Mouse (Mus musculus): ENCODE results near the gene Slc25a28.

Slc25a28 gene

GRCm38 (mm10) chr19:43675525-43676400, 1.1 kb upstream of the Slc25a28 start:
- no peak for DNase-seq (ENCODE audit: low spot score)

GRCm38 (mm10) chr19:43674316-43674689, 378 bp downstream of the Slc25a28 start:
- DNase-seq (ENCODE audit: low spot score) = no peak

GRCm38 (mm10) chr19:43673513-43674315, 967 bp downstream of the Slc25a28 start:
- DNase-seq (ENCODE audit: low spot score) = peak; percentile 41

DNA sequence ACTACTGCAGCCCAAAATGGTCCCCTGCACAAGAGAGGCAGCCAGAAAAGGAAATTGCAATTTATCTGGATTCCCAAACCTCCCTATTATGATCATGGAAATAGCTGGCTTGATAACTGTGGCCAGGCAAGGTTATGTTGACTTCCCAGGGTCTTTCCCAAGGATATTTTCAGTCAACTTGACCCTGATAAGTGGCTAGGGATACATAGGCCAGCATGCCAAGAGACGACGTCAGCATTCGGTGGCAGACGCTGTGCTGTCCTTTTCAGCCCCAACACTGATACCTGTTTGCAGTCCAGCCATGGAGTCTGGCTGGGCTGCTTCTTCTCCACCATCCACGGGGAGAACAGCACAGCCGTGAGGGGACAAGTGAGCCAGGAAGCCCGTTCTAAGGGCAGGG, 3.6 kb downstream of the Slc25a28 start:
- DNase-seq (ENCODE audit: low spot score) = no peak

DNA sequence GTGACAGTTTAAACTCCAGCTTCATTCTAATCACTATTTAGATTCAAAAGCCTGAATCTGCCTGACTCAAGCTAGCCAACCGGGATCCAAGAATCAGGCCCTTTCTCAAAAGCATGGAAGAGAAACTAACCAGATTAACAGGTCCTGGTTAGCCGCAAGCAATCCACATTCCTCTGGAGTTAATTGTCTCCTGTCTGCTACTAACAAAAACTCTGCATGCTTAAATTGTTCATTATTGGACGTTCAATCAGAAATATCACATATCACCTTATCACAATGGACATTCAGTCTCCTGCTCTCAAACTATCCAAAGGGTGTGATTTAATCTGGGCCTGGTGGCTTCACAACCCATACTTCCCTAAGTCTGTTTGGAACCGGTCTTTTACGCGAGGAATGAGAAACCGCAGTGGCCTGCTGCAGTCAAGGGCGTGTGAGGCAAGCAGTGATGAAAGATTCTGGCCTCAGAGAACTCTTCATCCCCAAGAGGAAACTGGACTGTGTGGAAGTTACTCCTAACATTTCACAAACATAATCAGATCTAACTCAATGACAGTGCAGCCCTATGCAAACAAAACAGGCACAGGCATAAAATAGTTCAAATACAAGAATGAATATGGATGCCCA, 5.4 kb downstream of the Slc25a28 start:
- DNase-seq (ENCODE audit: low spot score) = no peak

GRCm38 (mm10) chr19:43667430-43667809, 7.3 kb downstream of the Slc25a28 start:
- no peak for DNase-seq (ENCODE audit: low spot score)

- no peak for DNase-seq (ENCODE audit: low spot score)
These were observed 7.8 kb downstream of the Slc25a28 start for GRCm38 (mm10) chr19:43666661-43667429.

GRCm38 (mm10) chr19:43665441-43666048, 9.1 kb downstream of the Slc25a28 start:
- DNase-seq (ENCODE audit: low spot score) = no peak

DNA sequence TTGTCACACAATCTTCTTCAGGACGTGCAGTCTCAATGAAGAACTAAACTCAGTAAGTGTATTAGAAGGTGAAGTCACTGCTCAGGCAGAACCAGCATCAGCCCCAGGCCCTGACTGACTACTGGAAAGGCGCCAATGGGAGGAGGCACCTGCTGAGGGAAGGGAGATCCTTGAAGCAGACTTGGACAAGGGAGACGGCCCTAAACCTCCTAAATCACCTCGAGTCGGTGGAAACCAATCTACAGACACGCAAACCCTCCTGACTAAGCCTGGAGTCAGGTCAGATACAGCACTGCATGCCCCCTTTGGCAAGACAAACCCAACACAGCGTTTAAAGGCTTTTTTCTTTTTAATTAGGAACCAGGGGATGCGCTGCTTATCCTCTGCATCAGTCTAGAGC, 11.2 kb downstream of the Slc25a28 start:
- DNase-seq (ENCODE audit: low spot score) = no peak

DNA sequence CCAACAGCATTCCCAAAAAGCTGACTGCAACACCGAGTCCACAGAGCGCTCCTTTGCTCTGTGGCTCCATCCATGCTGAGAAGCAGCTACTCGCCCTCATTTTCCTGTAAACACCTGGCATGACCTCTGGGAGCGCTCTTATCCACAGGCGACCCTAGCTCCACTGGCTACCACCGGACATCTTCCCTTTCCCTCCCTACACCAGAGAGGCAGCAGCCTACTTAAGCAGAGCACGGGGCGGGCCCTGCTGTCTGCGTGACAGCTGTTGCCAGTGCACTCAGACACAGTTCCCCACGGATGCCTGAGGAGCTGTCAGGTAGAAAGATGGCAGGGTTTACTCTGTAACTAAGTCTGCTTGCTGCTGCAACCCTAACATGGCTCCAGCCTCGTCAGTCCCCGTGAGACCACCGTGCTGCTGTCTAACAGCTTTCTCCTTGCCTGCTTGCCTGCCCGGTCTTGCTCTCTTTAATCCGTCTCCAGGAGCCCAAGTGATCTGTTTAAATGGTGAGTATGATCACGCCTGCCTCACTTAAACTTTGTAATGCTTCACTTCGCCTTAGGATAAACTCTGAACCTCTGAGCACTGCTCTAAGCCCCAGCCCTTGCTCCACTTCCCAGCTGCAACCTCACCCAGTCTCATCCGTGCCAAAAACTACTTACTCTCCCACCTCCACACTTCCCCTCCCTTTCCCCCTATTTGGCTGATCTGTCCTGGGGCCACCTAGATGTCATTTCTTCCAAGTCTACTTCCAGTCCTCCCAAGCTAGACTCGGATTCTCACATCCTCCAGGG, 12.3 kb downstream of the Slc25a28 start:
- DNase-seq (ENCODE audit: low spot score) = no peak

DNA sequence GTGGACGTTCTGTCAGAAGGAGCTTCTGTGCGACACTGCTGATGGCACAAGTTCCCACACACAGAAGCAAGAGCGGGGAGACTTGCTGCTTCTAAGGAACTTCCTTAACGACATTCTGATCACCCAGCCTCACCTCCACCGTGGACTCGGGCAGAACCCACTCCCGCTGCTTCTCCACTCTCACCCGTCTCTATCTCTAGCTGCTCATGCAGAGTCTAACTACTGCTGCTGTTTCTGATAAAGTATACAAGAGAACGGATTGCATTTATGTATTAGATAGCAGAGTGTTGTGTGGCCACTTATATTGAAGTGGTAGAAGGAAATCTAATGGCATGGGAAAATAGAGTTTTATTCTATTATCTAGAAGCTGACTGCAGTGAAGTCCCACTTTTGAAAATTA, 13.9 kb downstream of the Slc25a28 start:
- no peak for DNase-seq (ENCODE audit: low spot score)

GRCm38 (mm10) chr19:43659632-43660031, 15.0 kb downstream of the Slc25a28 start:
- DNase-seq (ENCODE audit: low spot score) = no peak

DNA sequence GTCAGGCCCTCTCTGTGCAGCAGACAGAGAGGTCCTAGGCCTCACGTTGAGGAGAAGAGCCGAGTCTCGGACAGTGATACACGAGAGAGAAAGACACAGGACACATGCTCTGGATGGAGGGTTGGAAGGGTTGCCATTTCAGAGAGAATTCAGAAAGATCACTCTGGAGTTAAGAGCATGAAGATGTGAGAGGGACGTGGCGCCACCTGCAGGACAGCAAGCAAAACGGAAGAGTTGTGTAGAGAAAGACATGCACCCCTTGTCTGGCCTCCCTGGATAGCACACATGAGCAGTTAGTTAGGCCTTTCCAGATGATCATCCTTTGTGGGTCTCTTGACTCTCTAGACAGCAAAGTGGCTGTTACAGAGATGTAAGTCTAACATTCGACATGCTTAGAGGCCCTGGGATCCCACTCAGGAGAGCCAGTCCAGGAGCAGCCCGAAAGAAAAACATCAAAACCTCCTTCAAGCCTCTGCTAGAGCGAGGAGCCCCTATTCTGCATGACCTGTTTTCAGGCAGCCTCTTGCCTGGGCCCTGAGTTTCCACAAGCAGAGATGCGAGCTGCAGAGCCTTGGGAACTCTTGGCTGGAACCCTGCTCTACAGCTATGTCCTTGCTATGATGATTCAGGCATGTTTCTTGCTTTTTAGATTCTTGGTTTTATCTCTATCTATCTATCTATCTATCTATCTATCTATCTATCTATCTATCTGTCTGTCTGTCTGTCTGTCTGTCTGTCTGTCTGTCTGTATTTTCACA, 18.8 kb downstream of the Slc25a28 start:
- DNase-seq (ENCODE audit: low spot score) = peak; percentile 47

GRCm38 (mm10) chr19:43651241-43651785, 23.4 kb downstream of the Slc25a28 start:
- DNase-seq (ENCODE audit: low spot score) = no peak

DNA sequence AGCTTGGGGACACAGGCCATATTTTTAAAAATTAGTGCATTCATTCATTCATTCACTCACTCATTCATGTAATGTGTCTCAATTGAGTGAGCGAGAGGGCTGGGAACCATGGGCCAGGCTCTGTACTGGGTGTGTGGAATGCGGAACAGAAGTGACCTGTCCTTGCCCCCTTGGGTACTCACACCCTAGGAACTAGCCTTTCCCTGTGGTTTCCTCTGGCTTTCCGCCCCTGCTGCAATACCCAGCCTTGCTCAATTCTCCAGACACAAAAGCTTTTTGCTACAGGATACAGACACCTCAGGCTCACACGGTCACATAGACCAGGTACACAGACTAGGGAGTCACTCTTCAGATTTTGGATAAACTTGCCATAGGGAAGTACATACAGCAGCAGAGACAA, 26.3 kb downstream of the Slc25a28 start:
- DNase-seq (ENCODE audit: low spot score) = no peak

- DNase-seq (ENCODE audit: low spot score) = no peak
These were observed 27.4 kb downstream of the Slc25a28 start for GRCm38 (mm10) chr19:43647261-43647660.

DNA sequence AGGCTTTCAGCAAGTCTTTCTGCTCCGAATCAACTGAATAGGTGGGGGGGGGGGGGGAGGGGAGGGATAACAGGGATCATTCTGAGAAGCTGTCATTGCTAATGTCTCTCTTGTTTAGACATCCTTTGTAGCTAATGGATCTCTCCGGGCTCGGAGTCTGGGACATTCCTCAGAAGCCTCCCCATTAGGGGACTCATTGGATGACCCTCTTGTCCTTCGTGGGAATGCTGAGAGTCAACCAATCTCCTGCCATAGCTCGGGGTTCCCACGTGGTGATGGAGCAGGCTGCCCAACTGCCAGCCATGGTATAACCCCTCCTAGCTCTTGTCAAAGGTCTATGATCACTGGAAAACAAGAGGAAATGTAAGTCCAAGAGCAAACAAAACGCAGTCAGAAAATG, 27.8 kb downstream of the Slc25a28 start:
- no peak for DNase-seq (ENCODE audit: low spot score)

GRCm38 (mm10) chr19:43645508-43645907, 29.2 kb downstream of the Slc25a28 start:
- no peak for DNase-seq (ENCODE audit: low spot score)

GRCm38 (mm10) chr19:43642843-43643242, 31.8 kb downstream of the Slc25a28 start:
- no peak for DNase-seq (ENCODE audit: low spot score)

DNA sequence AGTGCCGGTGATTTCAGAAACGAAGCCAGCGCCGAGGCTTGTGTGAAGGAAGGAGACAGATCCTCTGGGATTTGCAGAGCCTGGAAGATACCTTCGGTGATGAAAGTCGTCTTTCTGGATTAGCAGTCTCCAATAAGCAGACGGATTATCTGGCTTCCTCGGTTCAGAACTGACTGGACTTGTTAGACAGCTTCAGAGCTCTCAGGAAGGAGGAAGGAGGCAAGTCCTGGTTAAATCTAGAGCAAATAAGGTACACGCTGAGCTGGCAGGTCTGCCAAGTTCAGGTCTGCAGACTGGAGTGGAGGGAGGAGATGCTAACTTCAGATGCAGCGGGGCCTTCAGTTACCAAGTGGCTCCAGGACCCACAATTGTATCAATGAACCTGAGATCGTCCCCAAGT, 32.8 kb downstream of the Slc25a28 start:
- DNase-seq (ENCODE audit: low spot score) = no peak

All from c-Kit-positive CD71-positive TER-119-positive erythroid progenitor cells, embryonic 14.5 days (primary cell).